Mouse (Mus musculus) brain, adult 10 weeks (tissue): ENCODE data around the gene Olfr1357. TPM values are rescaled to one million over a fixed set of nuclear protein-coding genes. Genes with fewer than 3 reads are reported as not detected.

Experiments
- polyA plus RNA-seq: library from polyadenylated mRNA; stranded (reverse); fragments of 350-450 nt; fragmentation: Illumina TruSeq; extraction: RNeasy Lipid Tissue Mini Kit (QIAGEN cat#74804); gene quantifications from one replicate; pipeline ENCODE4 v1.2.3, GENCODE M21; 2015; ENCODE audit warnings: low read depth, low replicate concordance

Olfr1357 gene
- polyA plus RNA-seq, result not detected

DNA sequence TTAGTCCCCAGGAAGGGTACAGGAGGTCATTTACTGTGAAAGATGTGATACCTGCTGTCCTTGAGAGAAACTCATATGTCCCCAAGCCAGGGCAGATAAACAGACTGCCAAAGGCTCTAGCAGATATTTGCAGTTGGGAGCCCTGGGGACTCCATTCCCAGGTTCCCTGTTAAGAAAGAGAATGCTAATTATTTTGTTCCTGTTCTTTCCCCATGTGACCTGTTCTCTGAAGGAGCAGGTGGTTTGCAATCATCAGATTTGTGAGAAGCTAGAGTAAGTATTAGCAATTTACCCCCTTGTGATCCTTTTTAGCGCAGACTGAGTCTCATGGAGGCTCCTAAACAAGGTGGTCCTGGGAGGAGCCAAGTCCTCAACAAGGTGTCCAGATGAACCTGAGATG lies at the start of gene Olfr1357:
Gene Olfr1357, minus strand, starts transcription at position 101 of the 400 bp plus-strand sequence.

GRCm38 (mm10) chr10:78591406-78592328 lies 26.2 kb downstream of the Olfr1357 start, which contains the start of gene Syde1:
TSS of gene Syde1 (minus strand) at chr10:78591964.

GRCm38 (mm10) chr10:78574250-78575104 lies 43.4 kb downstream of the Olfr1357 start, which contains the start of gene Ilvbl:
TSS of gene Ilvbl (plus strand) at chr10:78574346.

Other genes with a start within 250 kb of the Olfr1357 start
- 334 TPM for gene Rrp1, start 205.0 kb downstream of the Olfr1357 start, polyA plus RNA-seq
- 107 TPM for gene Cstb, start 192.4 kb downstream of the Olfr1357 start, polyA plus RNA-seq
- gene Pdxk, start 153.1 kb downstream of the Olfr1357 start, polyA plus RNA-seq, result 74.2 TPM
- not detected for gene Olfr1358, start 100.6 kb downstream of the Olfr1357 start, polyA plus RNA-seq
- gene Ilvbl, start 43.7 kb downstream of the Olfr1357 start, polyA plus RNA-seq, result 36.5 TPM
- gene Syde1, start 26.1 kb downstream of the Olfr1357 start, polyA plus RNA-seq, result 6.5 TPM
- gene Casp14, start 100.2 kb upstream of the Olfr1357 start, polyA plus RNA-seq, result not detected
- gene Ccdc105, start 135.0 kb upstream of the Olfr1357 start, polyA plus RNA-seq, result not detected
- 11.0 TPM for gene Slc1a6, start 162.4 kb upstream of the Olfr1357 start, polyA plus RNA-seq
- not detected for gene Olfr1356, start 234.1 kb upstream of the Olfr1357 start, polyA plus RNA-seq